In the genomic region with DNA sequence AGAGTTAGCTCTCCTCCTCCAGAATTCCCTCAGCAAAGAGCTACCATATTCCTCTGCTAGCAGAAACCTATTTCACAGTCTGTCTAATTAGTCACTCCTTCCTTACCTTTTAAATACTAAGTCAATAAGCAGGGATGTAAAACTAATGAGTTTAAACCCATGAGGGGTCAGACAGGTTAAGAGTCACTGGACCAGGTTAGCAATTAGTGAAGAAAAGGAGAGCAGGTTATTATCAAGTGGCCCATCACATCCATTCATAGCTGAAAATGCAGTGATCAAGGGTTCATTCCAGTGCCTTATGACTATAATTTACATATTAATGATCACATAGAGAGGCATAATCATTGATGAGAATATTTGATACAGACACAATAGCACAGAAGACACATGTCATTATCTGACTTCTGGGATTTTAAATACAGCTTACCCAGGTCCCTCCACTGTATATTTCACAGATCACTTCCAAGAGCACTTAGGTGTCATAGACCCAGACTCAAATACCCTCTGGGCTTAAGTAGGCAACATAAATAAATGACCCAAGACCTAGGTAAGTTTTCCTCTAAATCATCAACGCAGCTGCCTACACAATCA, we compare ENCODE assay signal across 24 mouse cellular contexts.
DNase-seq lines count a peak whose midpoint lies in the region; ATAC-seq and TF ChIP-seq lines count a peak whose summit lies in the region.
"Had no signal": no experiment of that assay in that cellular context is flagged by ENCODE, and none has a peak within 500 bp of the region (broad histone marks: within the 10 kb centered on the region; RNA-seq: fewer than 3 reads in every experiment).

No protein-coding gene starts in this region.

- H3K4me1 ChIP-seq in hindbrain, embryonic 13.5 days (replicated peaks), result peaks cover 9% of the 10 kb centered on the region
- peaks cover 4% of the 10 kb centered on the region; the same call in 1 of the 2 replicates for H3K4me1 ChIP-seq in hindbrain, embryonic 10.5 days (replicated peaks)
- H3K4me1 ChIP-seq in midbrain, embryonic 12.5 days, result no peaks in the 10 kb centered on the region
- H3K4me1 ChIP-seq in midbrain, postnatal 0 days (ENCODE audit: insufficient read depth, low read length), result no peaks in the 10 kb centered on the region
- no peaks in the 10 kb centered on the region for H3K4me1 ChIP-seq in hindbrain, embryonic 16.5 days (ENCODE audit: control insufficient read depth, insufficient read depth, low read depth, low read length)
- H3K4me1 ChIP-seq: heart, embryonic 12.5 days; heart, embryonic 15.5 days had no signal

- no peak for TF ChIP-seq CTCF in midbrain, postnatal 0 days (IDR thresholded peaks at IDR 0.05)
- TF ChIP-seq CTCF in brain, embryonic 14.5 days (IDR thresholded peaks at IDR 0.05; ENCODE audit: borderline replicate concordance, extremely low read depth, insufficient read depth, insufficient read length), result no peak
- TF ChIP-seq CTCF in layer of hippocampus, adult 2 months (conservative IDR thresholded peaks at IDR 0.05), result no peak

- H3K4me2 ChIP-seq in hindbrain, embryonic 13.5 days, result no peak overlapping the region
- H3K4me2 ChIP-seq in midbrain, embryonic 12.5 days (replicated peaks), result no peak overlapping the region
- H3K4me2 ChIP-seq in midbrain, postnatal 0 days (ENCODE audit: low read depth, low read length, poor library complexity, severe bottlenecking), result no peak overlapping the region
- H3K4me2 ChIP-seq in hindbrain, embryonic 16.5 days (ENCODE audit: low read length), result no peak overlapping the region
- H3K4me2 ChIP-seq: forebrain, embryonic 13.5 days; heart, embryonic 12.5 days; heart, embryonic 15.5 days; hindbrain, embryonic 15.5 days had no signal

- TF ChIP-seq POLR2A in brain, embryonic 14.5 days (IDR thresholded peaks at IDR 0.05; ENCODE audit: borderline replicate concordance, extremely low read depth, insufficient read depth, insufficient read length, poor library complexity, severe bottlenecking), result no peak

- 33% methylated on average over 1 of the region's 1 CpGs for WGBS in hindbrain, embryonic 13.5 days
- WGBS in hindbrain, embryonic 10.5 days, result 78% methylated on average over 1 of the region's 1 CpGs
- 76% methylated on average over 1 of the region's 1 CpGs for WGBS in midbrain, embryonic 12.5 days
- 39% methylated on average over 1 of the region's 1 CpGs for WGBS in midbrain, postnatal 0 days
- WGBS in hindbrain, embryonic 16.5 days, result 36% methylated on average over 1 of the region's 1 CpGs

- no peaks in the 10 kb centered on the region for H3K27me3 ChIP-seq in hindbrain, embryonic 13.5 days
- H3K27me3 ChIP-seq in hindbrain, embryonic 10.5 days (ENCODE audit: insufficient read depth, poor library complexity, severe bottlenecking), result no peaks in the 10 kb centered on the region
- H3K27me3 ChIP-seq in midbrain, embryonic 12.5 days, result no peaks in the 10 kb centered on the region
- no peaks in the 10 kb centered on the region for H3K27me3 ChIP-seq in midbrain, postnatal 0 days (ENCODE audit: insufficient read depth, low read length)
- no peaks in the 10 kb centered on the region for H3K27me3 ChIP-seq in hindbrain, embryonic 16.5 days (replicated peaks; ENCODE audit: control insufficient read depth, insufficient read depth, low read length)
- H3K27me3 ChIP-seq: forebrain, embryonic 13.5 days; heart, embryonic 12.5 days; heart, embryonic 15.5 days; hindbrain, embryonic 15.5 days had no signal

- no peaks in the 10 kb centered on the region for H3K36me3 ChIP-seq in hindbrain, embryonic 13.5 days
- H3K36me3 ChIP-seq in hindbrain, embryonic 10.5 days, result no peaks in the 10 kb centered on the region
- no peaks in the 10 kb centered on the region for H3K36me3 ChIP-seq in midbrain, embryonic 12.5 days
- no peaks in the 10 kb centered on the region for H3K36me3 ChIP-seq in midbrain, postnatal 0 days (ENCODE audit: insufficient read depth, low read length)
- H3K36me3 ChIP-seq in hindbrain, embryonic 16.5 days (ENCODE audit: control insufficient read depth, insufficient read depth, low read length), result no peaks in the 10 kb centered on the region
- H3K36me3 ChIP-seq: forebrain, embryonic 10.5 days; heart, embryonic 12.5 days; heart, embryonic 15.5 days; hindbrain, embryonic 15.5 days had no signal

- no peak overlapping the region for H3K4me3 ChIP-seq in hindbrain, embryonic 13.5 days
- no peak overlapping the region for H3K4me3 ChIP-seq in hindbrain, embryonic 10.5 days
- no peak overlapping the region for H3K4me3 ChIP-seq in midbrain, embryonic 12.5 days
- no peak overlapping the region for H3K4me3 ChIP-seq in midbrain, postnatal 0 days (ENCODE audit: low read depth, low read length)
- H3K4me3 ChIP-seq in hindbrain, embryonic 16.5 days (ENCODE audit: low read length), result no peak overlapping the region
- no peak overlapping the region for H3K4me3 ChIP-seq in layer of hippocampus, adult 2 months
- H3K4me3 ChIP-seq: forebrain, embryonic 10.5 days; forebrain, embryonic 13.5 days; heart, embryonic 12.5 days; heart, embryonic 15.5 days; hindbrain, embryonic 15.5 days had no signal

- H3K9ac ChIP-seq in hindbrain, embryonic 13.5 days, result no peak overlapping the region
- H3K9ac ChIP-seq in midbrain, embryonic 12.5 days (replicated peaks), result no peak overlapping the region
- H3K9ac ChIP-seq in midbrain, postnatal 0 days (replicated peaks; ENCODE audit: low read length, poor library complexity, severe bottlenecking), result no peak overlapping the region
- H3K9ac ChIP-seq in hindbrain, embryonic 16.5 days (ENCODE audit: low read depth, low read length), result no peak overlapping the region
- H3K9ac ChIP-seq: forebrain, embryonic 13.5 days; heart, embryonic 12.5 days; heart, embryonic 15.5 days; hindbrain, embryonic 15.5 days had no signal

- no peaks in the 10 kb centered on the region for H3K9me3 ChIP-seq in hindbrain, embryonic 13.5 days
- no peaks in the 10 kb centered on the region for H3K9me3 ChIP-seq in hindbrain, embryonic 10.5 days
- H3K9me3 ChIP-seq in midbrain, embryonic 12.5 days, result no peaks in the 10 kb centered on the region
- H3K9me3 ChIP-seq in midbrain, postnatal 0 days (ENCODE audit: low read length), result no peaks in the 10 kb centered on the region
- H3K9me3 ChIP-seq in hindbrain, embryonic 16.5 days (ENCODE audit: control insufficient read depth, low read length), result no peaks in the 10 kb centered on the region
- H3K9me3 ChIP-seq: forebrain, embryonic 10.5 days; forebrain, embryonic 13.5 days; heart, embryonic 12.5 days; heart, embryonic 15.5 days; hindbrain, embryonic 15.5 days had no signal

- DNase-seq in hindbrain, embryonic 10.5 days (ENCODE audit: low spot score), result no peak
- no peak for DNase-seq in midbrain, postnatal 0 days (ENCODE audit: low spot score)
- DNase-seq in brain, embryonic 14.5 days (ENCODE audit: low read depth), result peak; percentile 44
- no peak for DNase-seq in left cerebral cortex, adult 8-10 months (ENCODE audit: low spot score in 2 of 2)
- DNase-seq in layer of hippocampus, adult 2 months (ENCODE audit: low spot score in 2 of 2), result no peak
- DNase-seq: adrenal gland, adult 8-10 months; adrenal gland, postnatal 25 days; cerebellum, adult 18-20 months; cerebellum, adult 9-10 months; gastrocnemius, postnatal 10 days; gastrocnemius, postnatal 36 days; heart, postnatal 10 days; heart, postnatal 36 days had no signal

- ATAC-seq in hindbrain, embryonic 13.5 days (ENCODE audit: low FRiP score), result peak; percentile 46; the same call in 1 of the 2 replicates
- no peak for ATAC-seq in midbrain, embryonic 12.5 days (ENCODE audit: low FRiP score, low read depth)
- ATAC-seq in midbrain, postnatal 0 days (ENCODE audit: low FRiP score), result no peak
- 0 out of 2 replicates have a peak, but pooled peaks have one; percentile 17 for ATAC-seq in hindbrain, embryonic 16.5 days
- ATAC-seq: CD4-positive, CD25-positive, alpha-beta regulatory T cell, adult 4 months; forebrain, embryonic 13.5 days; forebrain, embryonic 16.5 days; inflammation-experienced regulatory T-cells, adult 6 months had no signal

- H3K27ac ChIP-seq in hindbrain, embryonic 13.5 days, result no peak overlapping the region
- no peak overlapping the region for H3K27ac ChIP-seq in hindbrain, embryonic 10.5 days
- 0 out of 2 replicates have a peak overlapping the region, but pooled peaks have one; percentile 6 for H3K27ac ChIP-seq in midbrain, embryonic 12.5 days (replicated peaks)
- H3K27ac ChIP-seq in midbrain, postnatal 0 days (ENCODE audit: low read depth, low read length), result no peak overlapping the region
- no peak overlapping the region for H3K27ac ChIP-seq in hindbrain, embryonic 16.5 days (ENCODE audit: low read depth, low read length)
- H3K27ac ChIP-seq in layer of hippocampus, adult 2 months, result no peak overlapping the region
- H3K27ac ChIP-seq: forebrain, embryonic 10.5 days; forebrain, embryonic 13.5 days; heart, embryonic 15.5 days; hindbrain, embryonic 15.5 days had no signal

Comparison
In these comparisons a context has a peak if more than half of its experiments do, and no peak if none do; other contexts are left out.
1. ATAC-seq: peak in hindbrain, embryonic 13.5 days (single experiment) and hindbrain, embryonic 16.5 days (single experiment); none in midbrain, embryonic 12.5 days (single experiment) and midbrain, postnatal 0 days (single experiment).